Mouse (Mus musculus): ENCODE results near the gene Otub1.

The Otub1 gene

GRCm38 (mm10) chr19:7165509-7166199 is 40.5 kb downstream of the Otub1 start:
- H3K9me3 ChIP-seq (ENCODE audit: low read length) = no peaks in the 10 kb centered on the region
- peaks cover 52% of the 10 kb centered on the region for H3K4me1 ChIP-seq (replicated peaks; ENCODE audit: low read depth, low read length)
- no peaks in the 10 kb centered on the region for H3K36me3 ChIP-seq (ENCODE audit: insufficient read depth, low read length)
- H3K4me3 ChIP-seq (replicated peaks; ENCODE audit: low read length) = peak overlapping the region; percentile 79
- TF ChIP-seq POU5F1 (IDR thresholded peaks at IDR 0.05; ENCODE audit: borderline replicate concordance, low read length) (no peak), CTCF (conservative IDR thresholded peaks at IDR 0.05; ENCODE audit: low read length) (no peak), NANOG (IDR thresholded peaks at IDR 0.05; ENCODE audit: borderline replicate concordance, low read length) (no peak)
- H3K27me3 ChIP-seq (ENCODE audit: insufficient read depth, low read length) = peaks cover 84% of the 10 kb centered on the region

GRCm38 (mm10) chr19:7164820-7165323 is 41.2 kb downstream of the Otub1 start:
- TF ChIP-seq POU5F1 (IDR thresholded peaks at IDR 0.05; ENCODE audit: borderline replicate concordance, low read length) = no peak
- H3K27me3 ChIP-seq (ENCODE audit: insufficient read depth, low read length) = peaks cover 90% of the 10 kb centered on the region
- H3K9me3 ChIP-seq (ENCODE audit: low read length) = no peaks in the 10 kb centered on the region
- H3K36me3 ChIP-seq (ENCODE audit: insufficient read depth, low read length) = no peaks in the 10 kb centered on the region
- peaks cover 54% of the 10 kb centered on the region for H3K4me1 ChIP-seq (replicated peaks; ENCODE audit: low read depth, low read length)
- peak overlapping the region; percentile 79 for H3K4me3 ChIP-seq (replicated peaks; ENCODE audit: low read length)

- no peak for TF ChIP-seq POU5F1 (IDR thresholded peaks at IDR 0.05; ENCODE audit: borderline replicate concordance, low read length)
- no peak for TF ChIP-seq CTCF (conservative IDR thresholded peaks at IDR 0.05; ENCODE audit: low read length)
- TF ChIP-seq NANOG (IDR thresholded peaks at IDR 0.05; ENCODE audit: borderline replicate concordance, low read length) = no peak
- Histone ChIP-seq H3K36me3 (ENCODE audit: insufficient read depth, low read length) (no peaks in the 10 kb centered on the region), H3K27me3 (ENCODE audit: insufficient read depth, low read length) (peaks cover 92% of the 10 kb centered on the region), H3K4me1 (replicated peaks; ENCODE audit: low read depth, low read length) (peaks cover 58% of the 10 kb centered on the region), H3K4me3 (replicated peaks; ENCODE audit: low read length) (peak overlapping the region; percentile 79), H3K9me3 (ENCODE audit: low read length) (no peaks in the 10 kb centered on the region)
These were observed 41.9 kb downstream of the Otub1 start for GRCm38 (mm10) chr19:7164238-7164637.

GRCm38 (mm10) chr19:7161064-7161463 is 45.1 kb downstream of the Otub1 start:
- Histone ChIP-seq H3K36me3 (ENCODE audit: insufficient read depth, low read length) (no peaks in the 10 kb centered on the region), H3K27me3 (ENCODE audit: insufficient read depth, low read length) (peaks cover 91% of the 10 kb centered on the region), H3K9me3 (ENCODE audit: low read length) (no peaks in the 10 kb centered on the region), H3K4me3 (replicated peaks; ENCODE audit: low read length) (no peak overlapping the region), H3K4me1 (replicated peaks; ENCODE audit: low read depth, low read length) (peaks cover 56% of the 10 kb centered on the region)
- no peak for TF ChIP-seq POU5F1 (IDR thresholded peaks at IDR 0.05; ENCODE audit: borderline replicate concordance, low read length)
- no peak for TF ChIP-seq CTCF (conservative IDR thresholded peaks at IDR 0.05; ENCODE audit: low read length)
- TF ChIP-seq NANOG (IDR thresholded peaks at IDR 0.05; ENCODE audit: borderline replicate concordance, low read length) = no peak

GRCm38 (mm10) chr19:7160151-7160906 is 45.8 kb downstream of the Otub1 start:
- H3K27me3 ChIP-seq (ENCODE audit: insufficient read depth, low read length) = peaks cover 89% of the 10 kb centered on the region
- 0 out of 2 replicates have a peak overlapping the region, but pooled peaks have one; percentile 7 for H3K4me3 ChIP-seq (replicated peaks; ENCODE audit: low read length)
- peaks cover 56% of the 10 kb centered on the region for H3K4me1 ChIP-seq (replicated peaks; ENCODE audit: low read depth, low read length)
- no peaks in the 10 kb centered on the region for H3K36me3 ChIP-seq (ENCODE audit: insufficient read depth, low read length)
- H3K9me3 ChIP-seq (ENCODE audit: low read length) = no peaks in the 10 kb centered on the region
- TF ChIP-seq NANOG (IDR thresholded peaks at IDR 0.05; ENCODE audit: borderline replicate concordance, low read length) (no peak), CTCF (conservative IDR thresholded peaks at IDR 0.05; ENCODE audit: low read length) (peak; percentile 47), POU5F1 (IDR thresholded peaks at IDR 0.05; ENCODE audit: borderline replicate concordance, low read length) (no peak)

- H3K9me3 ChIP-seq (ENCODE audit: low read length) = no peaks in the 10 kb centered on the region
- peaks cover 86% of the 10 kb centered on the region for H3K27me3 ChIP-seq (ENCODE audit: insufficient read depth, low read length)
- no peak for TF ChIP-seq NANOG (IDR thresholded peaks at IDR 0.05; ENCODE audit: borderline replicate concordance, low read length)
- no peak for TF ChIP-seq CTCF (conservative IDR thresholded peaks at IDR 0.05; ENCODE audit: low read length)
- no peak for TF ChIP-seq POU5F1 (IDR thresholded peaks at IDR 0.05; ENCODE audit: borderline replicate concordance, low read length)
These were observed 48.4 kb downstream of the Otub1 start for GRCm38 (mm10) chr19:7157734-7158133.

GRCm38 (mm10) chr19:7155196-7155595 is 50.9 kb downstream of the Otub1 start:
- H3K4me1 ChIP-seq (replicated peaks; ENCODE audit: low read depth, low read length) = peaks cover 44% of the 10 kb centered on the region
- no peaks in the 10 kb centered on the region for H3K36me3 ChIP-seq (ENCODE audit: insufficient read depth, low read length)
- no peak overlapping the region for H3K4me3 ChIP-seq (replicated peaks; ENCODE audit: low read length)
- peaks cover 79% of the 10 kb centered on the region for H3K27me3 ChIP-seq (ENCODE audit: insufficient read depth, low read length)
- TF ChIP-seq POU5F1 (IDR thresholded peaks at IDR 0.05; ENCODE audit: borderline replicate concordance, low read length) = no peak
- TF ChIP-seq CTCF (conservative IDR thresholded peaks at IDR 0.05; ENCODE audit: low read length) = no peak
- TF ChIP-seq NANOG (IDR thresholded peaks at IDR 0.05; ENCODE audit: borderline replicate concordance, low read length) = no peak
- 0 out of 2 replicates have a peak, but pooled peaks cover 6% of the 10 kb centered on the region for H3K9me3 ChIP-seq (ENCODE audit: low read length)

More at GRCm38 (mm10) chr19:7157734-7158133, 48.4 kb downstream of the Otub1 start:
- Histone ChIP-seq H3K4me3 (replicated peaks; ENCODE audit: low read length) (peak overlapping the region; percentile 67), H3K36me3 (ENCODE audit: insufficient read depth, low read length) (no peaks in the 10 kb centered on the region), H3K4me1 (replicated peaks; ENCODE audit: low read depth, low read length) (peaks cover 53% of the 10 kb centered on the region)

GRCm38 (mm10) chr19:7153232-7153631 is 52.9 kb downstream of the Otub1 start:
- Histone ChIP-seq H3K9me3 (ENCODE audit: low read length) (0 out of 2 replicates have a peak, but pooled peaks cover 6% of the 10 kb centered on the region), H3K4me3 (replicated peaks; ENCODE audit: low read length) (no peak overlapping the region)
- TF ChIP-seq CTCF (conservative IDR thresholded peaks at IDR 0.05; ENCODE audit: low read length) = no peak
- TF ChIP-seq NANOG (IDR thresholded peaks at IDR 0.05; ENCODE audit: borderline replicate concordance, low read length) = no peak
- TF ChIP-seq POU5F1 (IDR thresholded peaks at IDR 0.05; ENCODE audit: borderline replicate concordance, low read length) = no peak

More at GRCm38 (mm10) chr19:7153232-7153631, 52.9 kb downstream of the Otub1 start:
- no peaks in the 10 kb centered on the region for H3K36me3 ChIP-seq (ENCODE audit: insufficient read depth, low read length)
- H3K27me3 ChIP-seq (ENCODE audit: insufficient read depth, low read length) = peaks cover 77% of the 10 kb centered on the region
- H3K4me1 ChIP-seq (replicated peaks; ENCODE audit: low read depth, low read length) = peaks cover 41% of the 10 kb centered on the region
